Comparison of ENCODE assay signal across 8 mouse cellular contexts in the genomic region with DNA sequence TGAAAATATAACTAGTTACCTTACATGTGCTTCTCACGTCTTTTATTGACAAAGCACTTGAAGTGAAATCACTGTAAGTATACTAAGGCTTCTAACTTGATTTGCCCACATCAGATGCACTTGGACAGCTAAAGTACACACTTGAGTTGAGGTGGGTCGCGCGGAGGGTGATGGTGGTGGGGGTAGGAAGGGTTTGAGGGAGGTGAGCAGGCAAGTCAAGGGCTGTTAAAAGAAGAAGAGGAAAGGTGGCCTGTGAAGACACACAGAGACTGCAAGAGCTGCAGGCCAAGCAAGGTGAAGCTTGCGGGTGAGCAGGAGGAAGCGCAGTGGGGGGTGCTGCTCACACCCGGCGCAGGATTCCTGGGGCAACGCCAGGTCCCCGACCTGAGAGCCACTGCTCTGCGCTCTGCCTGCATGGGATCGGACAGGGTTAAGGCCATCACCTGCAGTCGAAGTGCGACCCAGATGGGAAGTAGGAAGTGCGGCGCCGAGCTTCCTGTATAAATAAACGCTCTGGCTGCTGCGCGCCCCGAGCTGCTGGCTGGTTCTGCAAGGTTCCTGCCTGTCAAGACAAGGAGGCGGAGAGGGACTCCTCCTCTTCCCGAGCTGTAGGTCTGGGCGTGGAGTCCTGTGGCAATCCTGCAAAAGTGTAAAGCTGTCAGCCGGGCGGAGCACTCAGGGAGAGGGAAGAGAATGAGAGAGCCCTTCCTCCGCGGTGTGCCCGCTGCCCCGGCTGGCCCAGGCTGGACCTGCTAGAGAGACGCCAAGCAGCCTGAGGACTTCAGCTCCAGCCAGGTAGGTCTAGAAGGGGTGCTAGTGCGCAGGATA.
A peak's percentile ranks its signal among the peaks of the same experiment; 100 is the strongest.
DNase-seq lines count a peak whose midpoint lies in the region; ATAC-seq lines count a peak whose summit lies in the region.

No protein-coding gene starts in this region.

- DNase-seq in layer of hippocampus, adult 11-12 months (ENCODE audit: low spot score), result peak; percentile 67
- no peak for DNase-seq in layer of hippocampus, adult 9-10 months (ENCODE audit: low spot score)
- peak; percentile 66 for DNase-seq in forebrain, embryonic 14.5 days (ENCODE audit: low spot score)
- peak; percentile 76 to 77 for DNase-seq in heart, postnatal 10 days
- peak; percentile 70 to 78 for DNase-seq in kidney, postnatal 4 days
- peak; percentile 65 for DNase-seq in testis, postnatal 10 days (ENCODE audit: low spot score)

- 0 out of 2 replicates have a peak, but pooled peaks have one; percentile 32 for ATAC-seq in forebrain, embryonic 14.5 days
- ATAC-seq in liver, embryonic 16.5 days (ENCODE audit: low read depth), result peak; percentile 63
- peak; percentile 59; the same call in 1 of the 2 replicates for ATAC-seq in neural tube, embryonic 13.5 days (ENCODE audit: low read depth)

- intact Hi-C loops in heart, postnatal 10 days (cut with DNase I), result no loop called here

- H3K9ac ChIP-seq in forebrain, embryonic 14.5 days (ENCODE audit: low read length), result peak overlapping the region; percentile 59
- H3K9ac ChIP-seq in liver, embryonic 16.5 days (ENCODE audit: low read depth, low read length), result peak overlapping the region; percentile 56
- peak overlapping the region; percentile 72 for H3K9ac ChIP-seq in neural tube, embryonic 13.5 days

- no peaks in the 10 kb centered on the region for H3K9me3 ChIP-seq in forebrain, embryonic 14.5 days (replicated peaks; ENCODE audit: control insufficient read depth, low read length)
- H3K9me3 ChIP-seq in liver, embryonic 16.5 days (replicated peaks; ENCODE audit: control insufficient read depth, low read length), result no peaks in the 10 kb centered on the region
- H3K9me3 ChIP-seq in neural tube, embryonic 13.5 days, result no peaks in the 10 kb centered on the region

- H3K4me2 ChIP-seq in forebrain, embryonic 14.5 days (ENCODE audit: low read length), result peak overlapping the region; percentile 76
- H3K4me2 ChIP-seq in liver, embryonic 16.5 days (ENCODE audit: low read depth, low read length), result peak overlapping the region; percentile 58
- peak overlapping the region; percentile 88 for H3K4me2 ChIP-seq in neural tube, embryonic 13.5 days

- H3K27ac ChIP-seq in forebrain, embryonic 14.5 days (ENCODE audit: low read depth, low read length), result no peak overlapping the region
- H3K27ac ChIP-seq in liver, embryonic 16.5 days (ENCODE audit: low read length), result peak overlapping the region; percentile 70
- no peak overlapping the region for H3K27ac ChIP-seq in neural tube, embryonic 13.5 days (replicated peaks)

- no peaks in the 10 kb centered on the region for H3K36me3 ChIP-seq in forebrain, embryonic 14.5 days (ENCODE audit: control insufficient read depth, insufficient read depth, low read length)
- no peaks in the 10 kb centered on the region for H3K36me3 ChIP-seq in liver, embryonic 16.5 days (ENCODE audit: control insufficient read depth, insufficient read depth)
- no peaks in the 10 kb centered on the region for H3K36me3 ChIP-seq in neural tube, embryonic 13.5 days

- 8% methylated on average over 32 of the region's 32 CpGs for WGBS in forebrain, embryonic 14.5 days
- WGBS in liver, embryonic 16.5 days (ENCODE audit: insufficient replicate concordance), result 7% methylated on average over 31 of the region's 32 CpGs
- 9% methylated on average over 32 of the region's 32 CpGs for WGBS in neural tube, embryonic 13.5 days

- 0 out of 2 replicates have a peak, but pooled peaks cover 6% of the 10 kb centered on the region for H3K4me1 ChIP-seq in forebrain, embryonic 14.5 days (ENCODE audit: control insufficient read depth, insufficient read depth, low read length)
- H3K4me1 ChIP-seq in liver, embryonic 16.5 days (ENCODE audit: control insufficient read depth, low read depth, low read length), result no peaks in the 10 kb centered on the region; the same call in 1 of the 2 replicates
- peaks cover 25% of the 10 kb centered on the region for H3K4me1 ChIP-seq in neural tube, embryonic 13.5 days (replicated peaks)

- 0 out of 2 replicates have a peak, but pooled peaks cover 4% of the 10 kb centered on the region for H3K27me3 ChIP-seq in forebrain, embryonic 14.5 days (replicated peaks; ENCODE audit: control insufficient read depth, insufficient read depth, low read length)
- peaks cover 14% of the 10 kb centered on the region for H3K27me3 ChIP-seq in liver, embryonic 16.5 days (ENCODE audit: control insufficient read depth, insufficient read depth, low read depth, low read length)
- H3K27me3 ChIP-seq in neural tube, embryonic 13.5 days, result peaks cover 29% of the 10 kb centered on the region

- peak overlapping the region; percentile 36 for H3K4me3 ChIP-seq in forebrain, embryonic 14.5 days (ENCODE audit: low read depth, low read length)
- peak overlapping the region; percentile 63 for H3K4me3 ChIP-seq in liver, embryonic 16.5 days (ENCODE audit: low read depth, low read length)
- peak overlapping the region; percentile 51 for H3K4me3 ChIP-seq in neural tube, embryonic 13.5 days
